Mouse (Mus musculus): ENCODE measurements around the gene Lingo2.

- TF ChIP-seq CTCF (IDR thresholded peaks at IDR 0.05), result no peak
- no peak for TF ChIP-seq EP300 (IDR thresholded peaks at IDR 0.05)
Measured at GRCm38 (mm10) chr4:36560997-36561396, 390.6 kb downstream of the Lingo2 start.
